Comparison of ENCODE assay signal across 22 mouse cellular contexts in genomic region chr19:43550706-43551492, GRCm38 (mm10). TPM values are rescaled to one million over a fixed set of nuclear protein-coding genes. Genes with fewer than 3 reads are reported as not detected.
DNase-seq lines count a peak whose midpoint lies in the region; ATAC-seq and TF ChIP-seq lines count a peak whose summit lies in the region.
"Had no signal": no experiment of that assay in that cellular context is flagged by ENCODE, and none has a peak within 500 bp of the region (broad histone marks: within the 10 kb centered on the region; RNA-seq: fewer than 3 reads in every experiment).

No protein-coding gene starts in this region.

- H3K4me1 ChIP-seq in midbrain, postnatal 0 days (ENCODE audit: insufficient read depth, low read length) = no peaks in the 10 kb centered on the region

- H3K27ac ChIP-seq in midbrain, postnatal 0 days (ENCODE audit: low read depth, low read length) = no peak overlapping the region
- H3K27ac ChIP-seq: forebrain, embryonic 10.5 days; hindbrain, embryonic 12.5 days; midbrain, embryonic 10.5 days; neural tube, embryonic 15.5 days had no signal

- ATAC-seq in common myeloid progenitor, adult 5-6 weeks (replicated peaks; ENCODE audit: low read depth, poor library complexity, severe bottlenecking) = 0 out of 2 replicates have a peak, but pooled peaks have one; percentile 15
- no peak for ATAC-seq in midbrain, postnatal 0 days (ENCODE audit: low FRiP score)
- ATAC-seq: activated CD4-positive, CD25-positive, alpha-beta regulatory T cell, adult 4 months had no signal

- H3K9me3 ChIP-seq in midbrain, postnatal 0 days (ENCODE audit: low read length) = no peaks in the 10 kb centered on the region
- H3K9me3 ChIP-seq: forebrain, embryonic 10.5 days; G1E; hindbrain, embryonic 12.5 days; midbrain, embryonic 10.5 days; neural tube, embryonic 15.5 days had no signal

- no peaks in the 10 kb centered on the region for H3K36me3 ChIP-seq in midbrain, postnatal 0 days (ENCODE audit: insufficient read depth, low read length)
- H3K36me3 ChIP-seq: forebrain, embryonic 10.5 days; G1E; hindbrain, embryonic 12.5 days; midbrain, embryonic 10.5 days; neural tube, embryonic 15.5 days had no signal

- H3K4me2 ChIP-seq in midbrain, postnatal 0 days (ENCODE audit: low read depth, low read length, poor library complexity, severe bottlenecking) = no peak overlapping the region
- H3K4me2 ChIP-seq: hindbrain, embryonic 12.5 days; neural tube, embryonic 15.5 days had no signal

- no peak for TF ChIP-seq CTCF in midbrain, postnatal 0 days (IDR thresholded peaks at IDR 0.05)

- DNase-seq in adrenal gland, postnatal 25 days = peak; percentile 33
- DNase-seq in adrenal gland, adult 18-20 months (ENCODE audit: low spot score in 2 of 2) = no peak
- DNase-seq in urinary bladder, postnatal 14 days (ENCODE audit: low spot score) = peak; percentile 9
- DNase-seq in urinary bladder, adult 18-20 months (ENCODE audit: low spot score in 2 of 2) = no peak
- no peak for DNase-seq in embryo, embryonic 11 days
- DNase-seq in midbrain, postnatal 0 days (ENCODE audit: low spot score) = no peak
- DNase-seq: B cell, adult 2 months; cerebellum, adult 11 months; gastrocnemius, postnatal 25 days; heart, postnatal 10 days; left cerebral cortex, postnatal 4 days; lung, adult 2 months; lung, postnatal 4 days; right cerebral cortex, postnatal 25 days; thymus, postnatal 14 days had no signal

- no peak overlapping the region for H3K4me3 ChIP-seq in midbrain, postnatal 0 days (ENCODE audit: low read depth, low read length)
- H3K4me3 ChIP-seq: forebrain, embryonic 10.5 days; hindbrain, embryonic 12.5 days; midbrain, embryonic 10.5 days; neural tube, embryonic 15.5 days had no signal

- no peaks in the 10 kb centered on the region for H3K27me3 ChIP-seq in midbrain, postnatal 0 days (ENCODE audit: insufficient read depth, low read length)
- H3K27me3 ChIP-seq: neural tube, embryonic 15.5 days had no signal

- WGBS in midbrain, postnatal 0 days = 89% methylated on average over 18 of the region's 18 CpGs

- H3K9ac ChIP-seq in midbrain, postnatal 0 days (replicated peaks; ENCODE audit: low read length, poor library complexity, severe bottlenecking) = no peak overlapping the region
- H3K9ac ChIP-seq: hindbrain, embryonic 12.5 days; neural tube, embryonic 15.5 days had no signal

RNA-seq across cellular contexts. Expression of gene Got1, which starts 26.5 kb away (rescaled TPM):
- 191 and 315 TPM in 2 replicates for total RNA-seq in adrenal gland, postnatal 25 days (2021)
- 100 to 1,000 TPM; 181 to 350 TPM for total RNA-seq in adrenal gland, adult 18-20 months (2021)
- total RNA-seq in common myeloid progenitor, adult 5-6 weeks (2017) = 18.0 and 20.6 TPM in 2 replicates
- 89.8 and 103 TPM in 2 replicates for total RNA-seq in midbrain, postnatal 0 days (2014; rRNA removed)
- polyA plus RNA-seq in midbrain, postnatal 0 days (2015; fragmentation: Nextera tagmentation; extraction: Ambion mirVana) = 121 and 129 TPM in 2 replicates

Comparison
In these comparisons a context has a peak if more than half of its experiments do, and no peak if none do; other contexts are left out.
1. DNase-seq: peak in adrenal gland, postnatal 25 days (single experiment) and urinary bladder, postnatal 14 days (single experiment); none in adrenal gland, adult 18-20 months (0 of 2), urinary bladder, adult 18-20 months (0 of 2), embryo, embryonic 11 days (single experiment) and midbrain, postnatal 0 days (single experiment).